Mouse (Mus musculus): ENCODE data around the gene Shisa2. TPM values are rescaled to one million over a fixed set of nuclear protein-coding genes. Genes with fewer than 3 reads are reported as not detected.

Shisa2 gene
- polyA plus RNA-seq, 1 experiment from 2014 or later: 8.7 TPM

DNA sequence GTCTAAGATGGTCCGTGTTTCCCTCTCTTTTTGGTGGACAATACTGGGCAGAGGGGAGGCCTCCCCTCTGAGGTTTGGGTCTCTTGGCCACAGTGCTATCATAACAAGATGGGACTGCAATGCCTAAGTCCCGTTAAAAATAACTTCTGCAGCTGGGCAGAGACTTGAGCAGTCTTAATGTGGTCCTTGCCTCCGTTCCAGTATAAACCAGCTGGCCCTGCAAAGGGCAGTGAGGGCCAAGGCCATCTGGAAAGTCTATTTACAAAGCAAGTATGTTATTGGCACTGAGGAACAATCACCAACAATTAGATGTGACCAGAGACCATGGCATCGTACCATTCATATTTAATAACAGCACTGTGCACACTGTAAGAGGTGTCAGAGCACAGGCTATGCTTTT is 50.2 kb downstream of the Shisa2 start:
- H3K4me3 ChIP-seq (ENCODE audit: low read length): no peak overlapping the region
- no peak overlapping the region for H3K9ac ChIP-seq (ENCODE audit: low read length)
- no peak overlapping the region for H3K4me2 ChIP-seq (ENCODE audit: low read depth, low read length)
- WGBS: 54% methylated on average over 4 of the region's 4 CpGs
- no peaks in the 10 kb centered on the region for H3K27me3 ChIP-seq (ENCODE audit: control insufficient read depth, insufficient read depth, low read depth, low read length)
- ATAC-seq (ENCODE audit: low read depth): no peak
- peaks cover 9% of the 10 kb centered on the region for H3K4me1 ChIP-seq (replicated peaks; ENCODE audit: control insufficient read depth, insufficient read depth, low read length)
- H3K9me3 ChIP-seq (ENCODE audit: control insufficient read depth, low read length): no peaks in the 10 kb centered on the region
- no peaks in the 10 kb centered on the region for H3K36me3 ChIP-seq (ENCODE audit: control insufficient read depth, insufficient read depth, low read length)
- H3K27ac ChIP-seq (ENCODE audit: low read length): no peak overlapping the region

DNA sequence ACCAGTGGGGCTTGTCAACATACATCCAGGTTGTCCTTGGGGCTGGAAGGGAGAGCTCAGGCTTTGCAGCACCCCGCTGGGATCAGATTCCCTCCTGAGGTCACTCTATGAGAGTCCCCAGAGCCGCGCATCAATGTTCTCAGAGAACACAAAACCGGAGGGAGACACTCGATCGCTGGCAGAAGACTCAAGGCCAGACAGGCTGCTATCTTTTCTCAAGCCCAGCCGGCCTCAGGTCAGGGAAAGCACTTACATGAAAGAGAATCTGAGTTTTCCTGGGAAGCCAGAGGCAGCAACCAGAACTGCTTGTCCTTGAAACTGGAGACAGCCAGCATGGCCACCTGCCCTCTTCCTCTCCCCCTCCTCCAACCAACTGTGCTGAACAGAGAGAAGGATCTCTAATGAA is 52.5 kb downstream of the Shisa2 start:
- Histone ChIP-seq H3K4me1 (replicated peaks; ENCODE audit: control insufficient read depth, insufficient read depth, low read length) (peaks cover 9% of the 10 kb centered on the region), H3K36me3 (ENCODE audit: control insufficient read depth, insufficient read depth, low read length) (no peaks in the 10 kb centered on the region), H3K4me3 (ENCODE audit: low read length) (no peak overlapping the region), H3K27me3 (ENCODE audit: control insufficient read depth, insufficient read depth, low read depth, low read length) (no peaks in the 10 kb centered on the region), H3K27ac (ENCODE audit: low read length) (no peak overlapping the region), H3K9me3 (ENCODE audit: control insufficient read depth, low read length) (no peaks in the 10 kb centered on the region), H3K4me2 (ENCODE audit: low read depth, low read length) (no peak overlapping the region), H3K9ac (ENCODE audit: low read length) (no peak overlapping the region)
- no peak for ATAC-seq (ENCODE audit: low read depth)
- 63% methylated on average over 7 of the region's 7 CpGs for WGBS

Other genes starting within 250 kb of the Shisa2 start
- gene Phf11c, start 229.9 kb upstream of the Shisa2 start, polyA plus RNA-seq (2015; fragmentation: Nextera tagmentation; extraction: Ambion mirVana): 0.60 and 0.62 TPM in 2 replicates
- 9.7 and 10.3 TPM in 2 replicates for gene Setdb2, start 184.4 kb upstream of the Shisa2 start, polyA plus RNA-seq (2015; fragmentation: Nextera tagmentation; extraction: Ambion mirVana)
- 50.0 and 52.2 TPM in 2 replicates for gene Cab39l, start 184.3 kb upstream of the Shisa2 start, polyA plus RNA-seq (2015; fragmentation: Nextera tagmentation; extraction: Ambion mirVana)
- 35.3 and 41.2 TPM in 2 replicates for gene Cdadc1, start 27.3 kb upstream of the Shisa2 start, polyA plus RNA-seq (2015; fragmentation: Nextera tagmentation; extraction: Ambion mirVana)